Mouse (Mus musculus) R1 (cell line): ENCODE results near the gene Med27.

ENCODE experiments used
- DNase-seq: peaks from one replicate; pipeline ENCODE4 v3.0.0-alpha.2; 2018; ENCODE audit warnings: low read depth, low spot score

Gene Med27

GRCm38 (mm10) chr2:29561468-29561867 lies 214.8 kb downstream of the Med27 start:
- no peak for DNase-seq

- DNase-seq, result no peak
Observed at GRCm38 (mm10) chr2:29563986-29564385, 217.4 kb downstream of the Med27 start.

GRCm38 (mm10) chr2:29565570-29566433 lies 219.2 kb downstream of the Med27 start:
- DNase-seq, result peak; percentile 18

GRCm38 (mm10) chr2:29571921-29572700 lies 225.5 kb downstream of the Med27 start:
- DNase-seq, result no peak

GRCm38 (mm10) chr2:29572811-29573427 lies 226.3 kb downstream of the Med27 start:
- peak; percentile 35 for DNase-seq

GRCm38 (mm10) chr2:29573591-29573990 lies 227.0 kb downstream of the Med27 start:
- peak; percentile 83 for DNase-seq

- DNase-seq, result peak; percentile 31
Observed at GRCm38 (mm10) chr2:29574187-29574586, 227.6 kb downstream of the Med27 start.
